Mouse (Mus musculus) brain, embryonic 14.5 days (tissue): Measurements from ENCODE around the gene Gm42372.

ENCODE experiments used
- CTCF ChIP-seq: fragments of 200-500 bp; IDR thresholded peaks from 2 replicates; pipeline ENCODE4 v1.5.1; 2012; ENCODE audit warnings: inconsistent platforms, mild to moderate bottlenecking, moderate library complexity, borderline replicate concordance; ENCODE audit not compliant: insufficient read depth, insufficient read length; ENCODE audit errors: extremely low read depth
- POLR2A ChIP-seq: fragments of 200-500 bp; IDR thresholded peaks from 2 replicates; pipeline ENCODE4 v1.6.1; 2012; ENCODE audit warnings: mild to moderate bottlenecking, inconsistent platforms, borderline replicate concordance; ENCODE audit not compliant: poor library complexity, insufficient read depth, insufficient read length, severe bottlenecking; ENCODE audit errors: extremely low read depth

GRCm38 (mm10) chr7:17027588-17028343 is 44.9 kb downstream of the Gm42372 start, which contains the start of gene Ppp5c:
- TF ChIP-seq CTCF (no peak), POLR2A (peak; percentile 62; the same call in 1 of the 2 replicates)
